Mouse (Mus musculus) thymus, postnatal 0 days (tissue): ENCODE data around the gene Mgat4c. TPM values are rescaled to one million over a fixed set of nuclear protein-coding genes. Genes with fewer than 3 reads are reported as not detected.
"Not testable (repeated sequence)": the region's sequence is repeated elsewhere in the genome, so short reads cannot be mapped to it uniquely, and the experiment has no call there.

Experiments
- DNase-seq: peaks from one replicate; pipeline ENCODE4 v3.0.0-alpha.2; 2015; ENCODE audit warnings: low spot score
- polyA plus RNA-seq: library from polyadenylated mRNA; unstranded; fragments of >200 nt; fragmentation: Nextera tagmentation; extraction: Ambion mirVana; gene quantifications from 2 replicates; pipeline ENCODE4 v1.2.1, GENCODE M21; 2015

Gene Mgat4c
- polyA plus RNA-seq, 1 experiment from 2014 or later, result not detected

DNA sequence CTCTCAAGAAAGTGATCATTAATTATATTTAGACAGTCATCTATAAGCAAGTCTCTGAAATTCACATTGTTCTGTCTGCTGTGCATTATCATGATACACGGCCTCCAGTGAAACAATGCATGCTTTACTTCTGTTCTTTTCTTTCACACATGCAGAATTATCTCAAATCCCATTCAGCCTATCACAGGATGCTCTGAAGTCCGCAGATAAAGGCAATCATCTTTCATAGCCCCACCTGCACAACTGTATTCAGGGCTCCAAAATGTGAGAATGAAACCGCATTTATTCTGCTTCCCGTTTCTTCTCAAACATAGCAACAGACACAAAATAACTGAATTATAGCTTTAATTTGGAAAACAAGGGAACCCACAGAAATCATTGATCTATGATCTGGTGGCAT is 446.1 kb downstream of the Mgat4c start:
- DNase-seq, result no peak

DNA sequence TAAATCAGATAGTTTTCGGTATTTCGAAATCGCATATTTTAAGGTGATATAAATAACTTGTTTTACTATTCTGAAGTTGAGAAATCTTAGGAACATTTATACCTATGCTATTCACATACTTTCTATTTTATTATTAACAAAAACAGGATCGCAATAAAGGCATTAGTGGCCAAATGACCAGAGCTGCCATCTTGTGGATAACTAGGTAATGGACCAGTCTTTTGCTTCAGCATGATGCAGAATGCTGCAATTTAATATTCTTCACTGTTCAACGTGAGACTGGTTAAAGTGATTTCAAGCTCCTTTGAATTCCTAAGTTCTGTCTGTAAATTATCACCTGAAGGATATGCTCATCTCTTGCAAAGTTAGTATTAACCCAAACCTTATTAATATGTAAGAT is 473.6 kb downstream of the Mgat4c start:
- no peak for DNase-seq

DNA sequence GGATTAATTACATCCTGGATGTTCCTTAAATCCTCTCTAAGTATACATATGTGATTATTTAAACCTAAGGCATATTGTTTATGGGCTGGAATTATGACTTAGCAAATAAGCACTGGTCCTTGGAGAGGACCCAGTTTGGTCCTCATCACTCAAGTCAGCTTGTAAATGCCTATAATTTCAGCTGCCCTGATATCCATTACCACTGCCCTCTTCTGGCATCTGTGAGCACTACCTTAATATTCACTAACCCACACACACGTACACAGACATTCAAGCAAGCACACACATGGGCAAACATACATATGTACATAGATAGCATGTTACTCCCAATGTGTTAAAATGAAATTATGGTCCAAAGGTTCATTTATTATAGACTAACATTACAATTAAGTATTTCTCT is 474.6 kb downstream of the Mgat4c start:
- DNase-seq, result no peak

DNA sequence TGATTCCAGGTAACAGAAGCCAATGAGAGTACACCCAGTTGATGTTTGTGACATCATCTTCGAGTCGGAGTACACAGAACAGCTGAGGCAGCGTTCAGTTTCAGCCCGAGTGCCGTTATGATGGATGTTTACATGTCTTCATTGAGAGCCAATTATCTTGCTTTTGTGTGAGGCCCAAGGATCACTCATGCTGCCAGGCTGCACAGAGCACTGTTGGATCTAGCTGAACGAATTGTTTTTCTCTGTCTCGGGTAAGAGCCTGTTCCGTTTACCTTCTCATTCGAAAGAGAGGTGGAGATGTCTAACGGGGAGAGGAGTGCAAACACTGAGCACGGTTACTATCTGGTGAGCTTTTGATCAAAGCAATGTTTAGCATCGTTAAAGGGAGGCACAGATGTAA is 477.5 kb downstream of the Mgat4c start:
- DNase-seq, result no peak

DNA sequence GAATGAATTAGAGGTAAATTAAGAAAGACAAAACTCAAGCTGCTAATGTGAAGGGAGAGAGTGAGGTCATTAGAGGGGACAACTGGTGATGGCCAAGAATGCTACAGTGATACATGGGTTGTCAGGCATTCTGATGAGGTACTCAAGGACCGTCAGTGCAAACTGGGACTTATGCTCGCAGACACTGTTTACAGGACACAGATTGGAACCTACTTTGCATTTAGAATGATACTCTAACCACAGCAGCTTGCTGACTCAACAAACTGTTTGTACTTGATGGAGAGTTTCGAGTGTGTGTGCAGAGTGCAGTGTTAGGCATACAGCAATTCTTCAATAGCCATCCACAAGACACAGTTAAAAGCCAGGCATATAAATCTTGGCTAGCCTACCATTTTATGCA is 503.4 kb downstream of the Mgat4c start:
- DNase-seq, result no peak

DNA sequence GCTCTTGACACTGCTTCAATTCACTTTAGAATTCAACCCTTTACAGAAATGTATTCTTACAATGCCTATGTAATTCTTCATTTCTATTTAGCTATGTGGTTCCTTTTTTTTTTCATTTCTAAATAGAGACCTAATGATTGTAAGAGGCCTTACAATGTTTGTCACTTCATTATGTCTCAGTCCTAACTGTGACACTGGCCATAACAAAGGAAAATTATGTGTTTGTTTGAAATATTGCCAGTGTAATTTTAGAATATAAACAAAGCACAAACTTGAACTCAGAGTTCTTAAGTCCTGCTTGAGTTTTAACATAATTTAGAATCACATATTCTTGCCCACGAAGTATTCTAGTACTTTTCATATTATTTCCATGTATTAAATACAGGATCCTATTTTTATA is 510.4 kb downstream of the Mgat4c start:
- DNase-seq, result no peak

DNA sequence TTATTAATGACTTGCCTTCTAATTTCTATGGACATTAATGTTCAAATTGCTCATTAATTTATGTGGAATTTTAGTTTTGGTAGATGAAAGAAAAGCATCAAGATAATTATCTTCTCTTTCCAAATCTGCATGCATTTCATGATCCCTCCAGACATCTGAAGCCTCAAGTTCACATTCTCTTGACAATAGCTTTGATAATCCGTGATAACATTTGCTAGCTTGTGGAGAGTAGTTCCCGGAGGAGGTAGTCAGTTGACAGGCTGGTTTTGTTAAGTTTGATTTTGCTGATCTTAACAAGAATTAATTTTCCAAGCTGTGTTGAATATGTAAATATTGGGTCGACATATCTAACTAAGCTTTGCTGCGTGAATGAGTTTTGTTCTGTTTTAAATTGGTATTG is 515.6 kb downstream of the Mgat4c start:
- DNase-seq, result no peak

DNA sequence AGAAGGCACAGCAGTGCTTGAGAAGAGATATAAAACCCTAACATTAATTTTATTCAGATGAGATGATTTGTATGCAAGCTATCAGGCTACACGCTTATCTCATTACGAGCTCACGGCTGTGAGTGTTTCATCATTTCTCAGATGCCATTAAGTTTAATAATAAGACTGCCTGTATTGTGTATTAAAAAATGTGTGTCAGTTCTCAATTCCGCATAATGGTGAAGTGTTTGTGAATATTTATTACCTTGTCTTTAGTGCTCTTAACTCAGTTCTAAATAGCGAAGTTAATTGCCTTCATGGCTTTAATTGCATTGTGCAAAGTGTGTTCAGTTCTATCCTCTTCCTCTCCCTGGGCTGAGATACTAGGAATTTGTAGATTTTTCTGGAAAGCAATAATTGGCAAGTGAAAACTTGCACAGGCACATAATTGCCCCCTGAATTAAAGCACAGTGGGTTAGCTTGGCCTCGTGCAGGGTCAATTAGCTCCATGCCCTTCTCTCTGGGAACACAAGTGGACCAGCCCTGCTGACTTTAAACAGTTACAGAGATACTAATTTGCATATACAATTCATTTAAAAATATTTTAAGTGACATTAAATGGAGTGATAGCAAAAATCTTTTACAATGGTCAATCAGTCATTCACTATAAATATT is 557.4 kb downstream of the Mgat4c start:
- DNase-seq, result no peak

DNA sequence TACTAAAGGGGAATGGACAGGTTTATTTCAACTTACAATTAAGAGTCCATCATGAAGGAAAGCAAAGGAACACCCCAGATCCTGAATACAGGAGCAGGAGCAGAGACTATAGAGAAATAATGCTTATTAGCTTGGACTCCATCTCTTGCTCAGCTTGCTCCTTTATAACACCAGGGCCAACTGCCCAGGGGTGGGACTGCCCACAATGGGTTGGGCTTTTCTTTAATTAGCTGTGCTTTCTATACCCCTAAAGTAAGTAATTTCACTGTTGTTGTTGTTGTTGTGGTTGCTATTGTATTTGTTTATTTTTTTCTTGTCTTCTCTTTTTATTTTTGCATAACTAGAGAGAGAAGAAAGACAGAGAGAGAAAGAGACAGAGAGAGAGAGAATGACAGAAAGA is 562.6 kb downstream of the Mgat4c start:
- DNase-seq, result no peak

DNA sequence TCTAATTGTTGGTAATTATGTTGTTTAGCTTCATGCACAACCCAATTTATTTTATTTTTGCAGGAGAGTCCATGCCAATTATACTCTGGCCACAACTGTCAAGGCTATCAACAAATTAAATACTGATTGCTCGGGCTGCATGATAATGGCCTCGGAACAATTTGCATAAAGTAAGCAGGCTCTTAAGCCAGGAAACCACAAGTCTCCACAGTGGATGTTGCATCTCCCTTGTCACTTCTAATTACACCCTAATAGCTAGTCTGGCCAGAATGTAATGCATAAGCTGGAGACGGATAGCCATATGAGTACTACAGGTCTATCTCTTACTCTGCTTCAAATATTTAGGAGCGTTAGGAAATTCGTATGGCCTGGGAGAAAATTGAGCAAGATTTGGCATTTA is 563.3 kb downstream of the Mgat4c start:
- no peak for DNase-seq

DNA sequence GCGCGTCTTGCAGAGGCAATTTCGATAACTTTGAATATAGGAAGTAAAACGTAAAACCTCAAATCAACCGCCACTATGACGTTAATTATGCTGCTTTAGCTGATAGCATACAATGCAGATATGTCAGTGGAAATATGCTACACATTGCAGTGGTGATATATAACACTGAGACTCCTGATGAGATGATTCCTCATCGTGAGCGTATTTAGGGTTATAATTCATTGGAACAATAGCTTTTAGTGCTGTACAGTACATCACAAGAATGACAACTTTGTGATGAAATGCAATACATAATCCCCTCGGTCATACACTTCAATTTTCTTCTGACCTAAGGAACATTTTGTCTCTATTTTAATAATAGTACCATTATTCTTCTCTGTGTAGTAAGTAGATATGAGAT is 564.0 kb downstream of the Mgat4c start:
- DNase-seq, result no peak

DNA sequence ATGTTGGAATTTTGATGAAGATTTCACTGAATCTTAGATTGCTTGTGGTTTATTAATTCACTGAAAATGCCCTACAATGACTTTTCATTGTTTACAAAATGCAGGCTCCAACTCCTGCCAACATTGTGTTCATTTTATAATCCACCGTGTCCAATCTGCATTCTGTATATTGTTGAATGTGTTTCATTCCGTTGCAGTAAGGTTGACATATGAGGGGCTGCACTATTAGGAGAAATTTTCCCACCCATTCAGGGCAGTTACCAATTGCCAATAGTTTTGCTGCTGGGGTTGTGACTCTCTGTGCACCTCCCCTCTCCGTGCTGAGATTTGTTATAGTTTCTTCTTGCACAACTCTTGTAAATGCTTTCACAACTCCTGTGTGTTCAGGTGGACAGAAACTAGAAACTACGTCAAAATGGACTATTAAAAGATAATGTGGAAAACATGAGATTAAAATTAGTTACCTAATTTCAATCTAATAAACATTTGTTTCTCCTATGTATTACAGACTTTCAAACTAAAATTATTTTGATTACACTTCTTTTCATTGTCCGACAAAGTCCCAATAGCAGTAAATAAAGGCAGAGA is 627.7 kb downstream of the Mgat4c start:
- no peak for DNase-seq

DNA sequence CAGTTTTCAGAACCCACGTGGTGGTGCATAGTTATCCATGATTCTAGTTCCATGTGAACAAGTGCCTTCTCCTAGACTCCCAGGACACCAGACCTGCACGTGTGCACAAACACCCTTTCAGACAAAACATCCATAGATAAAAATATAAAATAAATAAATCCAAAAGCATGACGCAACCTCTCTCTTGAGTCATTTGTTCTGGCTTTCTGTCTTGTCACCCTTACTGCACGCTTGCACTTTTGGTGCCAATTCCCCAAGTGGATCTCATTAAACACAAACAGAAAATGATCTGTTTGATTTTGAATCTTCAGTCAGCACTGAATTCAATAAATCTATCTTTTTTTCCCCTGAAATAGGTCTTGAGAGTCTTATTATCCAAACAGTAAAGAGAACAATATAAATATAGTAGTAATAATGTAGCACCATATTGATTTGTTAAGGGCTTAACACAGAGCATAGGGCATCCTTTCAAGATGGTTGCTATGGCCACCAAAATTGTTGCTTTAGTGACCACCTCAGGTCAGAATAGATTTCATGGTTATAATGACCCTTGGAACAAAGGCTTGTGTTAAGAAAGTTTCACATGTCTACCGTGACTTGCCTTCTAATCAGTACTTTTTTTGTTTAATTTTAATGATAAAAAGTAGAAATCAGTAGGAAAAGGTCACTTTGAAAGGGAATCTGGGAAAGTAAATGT is 684.5 kb downstream of the Mgat4c start:
- DNase-seq, result no peak

DNA sequence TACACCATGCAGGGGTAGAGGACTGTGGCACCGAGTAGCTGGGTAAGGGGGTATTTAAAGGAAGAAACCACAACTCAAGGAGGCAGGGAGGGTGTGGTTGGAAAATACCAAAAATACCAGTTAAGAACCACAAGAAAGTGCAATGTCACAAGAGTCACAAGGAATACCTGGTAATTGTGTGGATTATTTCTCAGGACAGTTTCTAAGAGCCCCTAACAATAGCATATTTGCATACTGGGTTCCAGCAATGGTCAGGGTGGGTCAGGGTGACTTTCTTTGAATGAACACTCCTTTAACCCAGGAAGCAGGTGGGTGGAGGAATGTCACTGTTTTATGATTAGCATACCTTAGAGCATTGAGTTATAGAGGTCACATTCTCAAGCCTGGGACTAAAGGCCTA is 689.3 kb downstream of the Mgat4c start:
- no peak for DNase-seq

DNA sequence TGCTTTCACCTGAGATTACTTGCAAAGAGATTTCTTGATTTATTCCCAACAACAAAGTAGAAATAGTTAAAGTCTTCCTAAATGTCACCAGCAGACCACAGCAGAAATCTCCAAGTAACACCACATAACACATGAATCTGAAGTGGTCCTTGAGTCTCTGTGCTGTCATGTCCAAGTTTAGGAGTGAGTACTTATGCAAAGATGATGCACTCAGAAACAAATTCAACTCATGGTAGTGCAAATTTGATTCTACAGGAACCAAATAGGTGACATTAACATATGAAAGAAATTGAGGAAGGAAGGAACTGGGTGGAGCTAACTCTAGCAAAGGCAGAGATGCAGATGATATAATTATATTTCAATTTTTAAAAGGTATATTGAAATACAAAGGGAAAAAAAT is 690.8 kb downstream of the Mgat4c start:
- no peak for DNase-seq

DNA sequence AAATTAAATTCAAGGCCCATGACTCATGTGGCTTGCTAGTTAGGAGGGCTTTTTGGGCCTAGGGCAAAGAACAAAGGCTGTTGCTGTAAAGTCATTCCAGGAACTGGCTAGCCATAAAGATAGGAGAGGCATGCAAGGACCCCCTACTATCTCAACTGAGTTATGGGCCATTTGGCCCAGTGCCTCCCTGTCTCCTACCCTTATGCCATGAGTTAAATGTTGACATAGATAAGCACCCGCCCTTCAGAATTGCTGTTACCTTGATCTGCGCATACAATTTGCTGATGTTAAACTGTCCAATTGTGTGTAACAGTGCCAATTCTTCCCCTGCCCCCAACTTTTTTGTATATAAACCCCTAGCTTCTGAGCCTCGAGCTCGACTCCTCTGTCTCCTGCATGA is 692.8 kb downstream of the Mgat4c start:
- DNase-seq, result no peak

DNA sequence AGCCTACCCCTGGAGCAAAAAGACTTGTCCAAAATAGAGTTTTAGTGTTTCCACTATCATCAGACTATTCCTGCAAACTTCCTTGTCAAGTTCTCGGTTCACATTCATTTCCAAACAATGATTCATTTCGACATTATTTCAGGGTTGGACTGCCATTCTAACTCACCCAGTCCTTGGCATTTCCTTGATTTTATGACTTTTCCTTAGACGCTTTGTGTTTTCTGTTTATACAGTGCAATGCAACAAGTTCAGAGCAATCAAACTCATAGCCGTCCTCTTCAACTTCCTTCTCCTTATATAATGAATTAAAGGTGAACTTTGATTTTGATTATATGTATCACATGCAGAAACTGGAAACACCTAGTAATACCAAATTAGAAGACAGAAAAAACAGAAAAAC is 696.1 kb downstream of the Mgat4c start:
- DNase-seq, result no peak

DNA sequence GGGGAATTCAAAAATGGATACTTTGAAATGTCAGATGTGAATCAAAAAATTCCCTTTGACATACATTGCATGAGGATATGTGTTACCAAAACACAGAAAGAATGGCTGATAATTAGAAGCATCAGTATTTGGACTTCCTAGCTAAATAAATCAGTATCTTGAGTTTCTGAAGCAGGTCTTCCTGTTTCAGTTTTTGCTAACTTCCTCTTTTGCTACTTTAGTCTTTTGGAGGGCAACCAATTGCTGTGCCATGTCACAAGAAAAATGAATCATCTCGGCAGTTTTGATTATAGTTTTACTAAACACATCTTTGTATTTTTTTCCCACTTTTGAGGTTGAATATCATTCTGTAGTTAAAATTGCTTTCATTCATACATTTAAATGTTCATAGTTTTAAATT is 707.9 kb downstream of the Mgat4c start:
- no peak for DNase-seq

DNA sequence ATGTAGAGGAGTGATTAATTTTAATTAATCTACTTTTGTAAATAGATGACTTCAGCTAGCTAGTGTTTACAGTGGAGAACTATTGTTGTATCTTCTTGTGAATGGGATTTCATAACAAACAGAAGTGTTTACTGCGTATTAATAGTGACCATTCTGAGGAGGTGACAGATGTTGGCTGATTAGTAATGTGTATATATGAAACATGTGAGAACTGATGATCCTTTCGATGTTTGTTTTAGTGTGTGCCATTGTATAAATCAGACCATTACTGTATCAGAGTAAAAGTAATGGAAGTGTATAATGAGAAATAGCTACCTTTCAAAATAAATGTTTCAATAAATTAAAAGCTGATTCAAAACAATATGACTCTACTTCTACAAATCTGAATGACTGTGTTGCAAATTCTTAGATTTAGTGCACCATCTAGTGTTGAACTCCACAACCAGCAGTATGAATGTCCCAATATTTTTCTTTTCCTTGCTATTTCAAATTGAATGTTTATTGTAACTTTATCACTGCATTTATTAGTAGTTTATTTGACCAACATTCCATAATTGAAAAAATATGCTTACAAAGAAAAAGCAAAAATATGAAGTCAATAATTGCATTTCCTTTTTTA is 736.5 kb downstream of the Mgat4c start:
- no peak for DNase-seq

DNA sequence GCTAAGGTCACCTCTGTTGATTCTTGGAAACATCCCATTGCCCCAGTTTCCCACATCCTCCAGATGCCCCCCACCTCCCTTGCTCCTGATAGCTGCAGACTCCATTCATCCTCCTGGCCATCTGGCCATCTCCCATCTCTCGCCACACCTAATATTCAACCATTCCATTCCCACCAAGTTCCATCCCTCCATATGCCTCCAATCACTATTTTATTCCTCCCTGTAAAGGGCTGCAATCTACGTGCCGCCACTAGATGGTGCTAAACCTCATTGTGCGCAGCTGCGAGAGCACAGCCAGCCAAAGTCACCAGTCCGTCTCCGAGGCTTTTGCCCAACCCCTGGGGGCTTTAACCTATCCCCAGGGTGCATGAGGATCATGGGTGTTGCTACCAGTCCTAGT is 753.8 kb downstream of the Mgat4c start:
- DNase-seq, result peak; percentile 4

DNA sequence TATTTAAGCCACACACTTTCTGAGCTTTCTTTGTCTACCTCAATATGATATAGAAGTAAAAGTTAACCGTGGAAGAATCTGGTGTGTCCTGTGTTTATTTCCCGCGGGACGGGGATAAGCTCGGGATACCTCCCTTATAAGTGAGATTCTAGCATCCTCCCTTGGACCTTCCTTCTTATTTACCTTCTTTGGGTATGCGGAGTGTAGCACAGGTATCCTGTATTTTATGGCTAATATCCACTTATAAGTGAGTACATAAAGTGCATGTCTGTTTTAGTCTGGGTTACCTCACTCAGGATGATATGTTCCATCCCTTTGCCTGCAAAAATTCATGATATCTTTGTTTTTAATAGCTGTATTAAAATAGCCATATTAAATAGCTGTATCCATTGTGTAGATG is 754.2 kb downstream of the Mgat4c start:
- DNase-seq, result not testable (repeated sequence)
